Mouse (Mus musculus): Measurements from ENCODE around the gene Ddx41.

DNA sequence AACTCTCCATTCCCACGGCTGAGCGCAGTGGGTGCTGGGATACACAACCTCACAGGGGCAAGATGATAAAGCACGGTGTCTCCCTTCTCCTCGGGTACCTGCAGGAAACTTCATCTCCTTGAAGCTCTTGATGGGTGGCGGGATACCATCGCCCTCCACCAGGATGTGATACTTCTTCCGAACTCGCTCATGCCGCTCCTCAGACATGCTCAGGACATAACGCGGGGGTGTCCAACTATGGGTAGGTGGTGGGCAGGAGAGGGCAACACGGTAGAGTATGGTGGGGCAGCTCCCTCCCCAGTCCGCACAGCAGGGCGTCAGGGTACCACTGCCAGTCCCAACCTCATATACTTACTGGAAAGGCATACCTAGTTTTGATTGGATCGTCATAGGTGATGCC is 1.3 kb downstream of the Ddx41 start:
- TF ChIP-seq POLR2A (IDR thresholded peaks at IDR 0.05; ENCODE audit: borderline replicate concordance, extremely low read depth, low read depth, low read length) = no peak
- TF ChIP-seq CTCF (IDR thresholded peaks at IDR 0.05; ENCODE audit: insufficient read depth, low read length) = no peak

All from lung, adult 2 months (tissue).